Mouse (Mus musculus): ENCODE data around the gene Arl15. TPM values are rescaled to one million over a fixed set of nuclear protein-coding genes. Genes with fewer than 3 reads are reported as not detected.

Arl15 gene
- total and polyA plus RNA-seq, 3 experiments = 4.8 to 40.7 (median 27.2) TPM

DNA sequence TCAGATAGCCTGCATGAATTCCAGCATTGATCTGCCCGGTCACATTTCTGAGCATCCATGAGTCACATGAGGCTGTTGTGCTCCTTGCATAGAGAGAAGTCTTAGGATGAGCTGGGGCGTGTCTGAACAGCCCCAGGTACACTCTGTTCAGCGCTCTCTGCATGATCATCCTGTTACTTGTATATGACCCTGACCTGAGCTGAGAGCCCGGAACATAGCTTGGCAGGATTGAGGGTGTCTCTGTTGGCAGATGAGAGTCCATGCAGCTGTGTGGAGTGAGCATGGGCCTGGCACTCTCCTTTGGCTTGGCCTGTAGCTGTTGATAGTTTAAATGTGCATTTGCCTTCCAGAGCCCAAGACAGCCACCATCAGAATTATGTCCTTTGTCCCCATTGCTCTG is 50.4 kb downstream of the Arl15 start:
- no peak for DNase-seq

DNA sequence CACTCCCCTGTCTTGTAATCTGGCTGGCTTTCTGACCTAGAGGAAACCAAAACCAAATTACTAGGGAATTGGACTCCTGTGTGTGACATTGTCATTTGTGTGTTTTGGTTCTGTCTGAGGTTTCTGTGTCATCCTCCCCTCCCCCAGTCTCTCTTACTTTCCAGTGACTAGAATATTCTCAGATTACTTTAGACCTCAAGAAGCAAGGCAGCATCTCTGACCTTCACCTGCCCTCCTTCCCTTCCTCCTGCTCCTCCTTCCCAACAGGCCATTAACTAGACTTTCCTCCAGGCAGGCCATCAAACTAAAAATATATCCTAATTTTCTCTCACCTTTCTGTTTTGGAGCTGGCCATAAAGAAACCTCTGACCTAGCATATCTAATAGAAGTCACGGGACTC is 50.9 kb downstream of the Arl15 start:
- no peak for DNase-seq

DNA sequence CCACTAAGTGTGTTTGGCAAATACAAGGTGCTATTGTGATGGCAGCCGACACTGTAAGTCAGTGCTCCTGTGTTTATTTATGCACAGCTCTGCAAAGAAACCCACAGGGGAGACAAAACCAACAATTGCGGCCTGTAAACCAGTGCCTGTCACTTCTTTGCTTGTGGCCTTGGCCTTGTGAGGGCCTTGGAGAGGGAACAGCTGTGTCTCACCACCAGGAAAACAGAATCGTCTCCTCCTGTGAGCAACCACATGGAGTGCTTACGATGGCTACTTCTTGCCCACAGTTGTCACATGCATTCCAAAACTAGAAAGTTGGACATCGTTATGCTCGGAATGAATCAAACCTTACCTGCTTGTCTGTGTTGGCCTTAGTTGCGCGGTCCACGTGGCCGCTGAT is 52.1 kb downstream of the Arl15 start:
- DNase-seq = peak; percentile 64

DNA sequence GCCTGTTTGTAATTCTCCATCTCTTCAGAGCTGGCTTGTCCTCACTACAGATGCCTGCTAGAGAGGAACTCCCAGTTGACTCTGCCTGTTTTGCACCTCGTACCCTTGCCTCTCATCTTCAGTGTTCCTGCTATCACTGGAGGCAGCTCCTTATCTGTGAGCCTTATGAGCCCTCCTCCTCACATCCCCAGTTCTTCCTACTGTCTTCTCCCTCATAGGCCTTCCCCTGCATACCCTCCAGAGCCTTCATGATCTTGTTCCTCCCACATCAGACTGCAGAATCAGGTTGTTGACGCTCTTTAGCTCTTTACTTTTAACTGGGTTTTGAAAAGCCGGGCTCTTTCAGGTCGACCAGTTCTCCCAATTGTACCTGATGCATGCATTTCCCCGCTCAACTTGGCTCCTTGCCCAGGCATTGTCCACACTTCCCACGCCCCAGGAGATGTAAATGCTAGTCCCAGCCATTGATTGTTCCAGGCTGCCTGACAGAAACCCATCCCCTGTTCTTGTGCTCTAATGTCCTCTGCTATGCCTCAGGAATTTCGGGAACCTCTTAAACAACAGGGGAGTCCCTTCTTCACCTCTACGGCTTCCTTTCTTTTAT is 56.2 kb downstream of the Arl15 start:
- DNase-seq = no peak

DNA sequence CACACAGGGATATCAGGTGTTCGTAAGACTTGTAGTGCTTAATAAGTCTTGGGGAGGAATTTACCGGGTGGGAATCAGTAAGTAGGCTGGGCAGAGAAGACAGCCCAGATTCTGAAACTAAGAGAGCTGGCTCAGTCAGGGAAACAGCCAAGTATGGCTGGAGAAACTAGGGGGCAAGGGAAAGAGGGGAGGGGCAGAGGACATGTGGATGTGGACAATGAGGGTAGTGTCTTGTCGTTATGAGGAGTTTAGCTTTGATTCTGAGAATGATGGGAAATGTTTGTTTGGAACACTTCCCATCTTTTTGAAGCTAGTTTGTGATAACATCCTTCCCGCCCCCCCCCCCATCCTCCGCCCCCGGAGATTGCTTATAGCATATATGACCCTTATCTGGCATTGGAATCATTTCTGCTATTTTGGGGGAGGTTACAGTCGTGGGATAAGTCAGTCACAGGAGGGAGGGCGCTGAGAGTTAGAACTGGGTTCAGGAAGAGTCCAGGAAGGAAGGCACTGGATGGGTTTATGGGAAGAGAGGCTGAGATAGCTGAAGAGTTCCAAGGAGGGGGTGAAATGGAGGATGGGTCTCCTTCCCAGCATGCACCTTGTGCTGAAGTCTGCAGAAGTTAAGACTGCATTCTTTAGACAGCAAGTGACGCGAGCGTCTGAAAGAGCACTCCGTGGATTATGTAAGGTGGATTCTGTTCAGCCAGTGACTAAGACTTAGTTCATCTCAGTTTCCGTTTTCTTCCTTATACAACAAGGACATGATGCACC is 57.5 kb downstream of the Arl15 start:
- no peak for DNase-seq

DNA sequence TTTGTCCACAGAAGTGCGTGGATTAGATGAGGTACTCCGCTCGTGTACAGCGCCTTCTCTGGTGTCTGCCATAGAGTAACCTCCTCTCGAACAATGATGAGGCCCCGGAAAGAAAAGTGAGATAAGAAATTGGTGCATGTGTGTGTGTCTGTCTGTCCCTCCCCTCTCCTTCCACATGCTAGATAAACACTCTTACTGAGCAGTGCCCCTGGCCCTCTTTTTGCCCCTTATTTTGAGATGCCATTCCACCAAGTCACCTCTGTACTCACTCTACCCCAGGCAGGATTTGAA is 58.0 kb downstream of the Arl15 start:
- no peak for DNase-seq

DNA sequence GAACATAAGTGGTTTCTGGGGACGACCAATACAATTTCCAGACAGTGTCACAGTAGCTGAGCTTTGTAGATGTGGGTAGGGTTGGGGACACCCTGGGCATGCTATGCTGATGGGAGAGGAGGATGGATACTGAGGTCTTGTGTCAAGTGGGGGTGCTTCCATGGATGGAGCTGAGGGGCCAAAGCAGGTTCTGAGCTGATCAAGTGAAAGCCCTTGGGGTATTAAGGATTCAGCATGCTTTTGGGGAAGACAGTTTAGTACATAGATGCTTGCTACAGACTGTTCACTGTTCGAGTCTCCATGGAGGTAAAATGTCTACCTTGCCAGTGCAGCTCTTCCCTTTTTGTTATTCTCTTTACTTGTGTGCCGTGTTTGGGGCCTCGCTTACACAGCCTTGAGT is 59.8 kb downstream of the Arl15 start:
- no peak for DNase-seq

DNA sequence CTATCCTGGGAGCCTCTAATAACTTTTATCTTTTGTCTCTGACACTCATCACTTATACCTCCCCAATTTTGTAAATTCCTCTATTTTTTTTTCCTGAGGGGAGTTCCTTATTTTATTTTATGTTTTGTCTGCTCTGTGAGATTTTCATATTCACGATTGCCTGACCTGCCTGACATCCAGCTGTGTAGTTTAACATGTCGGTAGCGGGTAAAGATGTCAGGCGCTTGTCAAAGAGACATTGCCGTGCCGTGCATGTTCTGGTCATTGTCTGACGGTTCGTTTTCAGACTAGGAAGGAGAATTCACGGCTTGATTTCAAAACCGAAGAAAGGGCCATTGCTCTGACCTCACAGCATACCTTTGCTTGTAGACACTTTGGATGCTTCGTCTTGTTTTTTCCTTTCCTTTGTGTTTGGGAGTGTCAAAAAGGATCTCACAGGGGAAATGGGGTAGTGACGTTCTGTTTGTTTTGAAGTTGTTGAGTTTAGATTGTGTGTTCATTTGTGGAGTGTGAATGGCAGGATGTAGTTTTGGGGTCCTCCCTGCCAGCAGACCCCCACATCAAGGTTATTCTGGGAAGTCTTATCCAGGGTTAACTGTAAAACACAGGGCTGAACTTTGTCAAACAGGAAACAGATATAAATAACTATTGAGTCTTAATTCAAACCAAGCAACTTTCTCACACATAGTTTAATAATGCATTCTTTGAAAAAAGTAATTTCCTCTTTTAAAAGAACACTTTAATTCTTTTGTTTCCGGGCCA is 60.4 kb downstream of the Arl15 start:
- no peak for DNase-seq

DNA sequence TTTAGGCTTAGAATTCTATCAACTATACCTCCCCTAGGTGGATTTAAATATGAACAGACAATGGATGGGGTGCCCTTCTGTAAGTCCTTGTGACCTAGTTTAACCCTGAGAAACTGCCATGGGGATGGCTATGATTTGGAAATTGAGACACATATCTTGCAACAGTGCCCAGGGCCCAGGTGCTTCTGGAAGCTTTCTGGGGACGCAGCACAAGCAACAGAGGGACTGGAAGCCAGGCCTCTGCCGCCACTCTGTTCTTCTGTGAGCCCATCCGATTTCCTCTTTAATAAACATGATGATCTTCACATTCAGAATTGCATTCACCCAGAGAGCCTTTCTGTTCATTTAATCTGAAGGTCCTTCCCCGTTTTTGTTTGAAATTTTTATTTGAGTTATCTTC is 62.6 kb downstream of the Arl15 start:
- no peak for DNase-seq

DNA sequence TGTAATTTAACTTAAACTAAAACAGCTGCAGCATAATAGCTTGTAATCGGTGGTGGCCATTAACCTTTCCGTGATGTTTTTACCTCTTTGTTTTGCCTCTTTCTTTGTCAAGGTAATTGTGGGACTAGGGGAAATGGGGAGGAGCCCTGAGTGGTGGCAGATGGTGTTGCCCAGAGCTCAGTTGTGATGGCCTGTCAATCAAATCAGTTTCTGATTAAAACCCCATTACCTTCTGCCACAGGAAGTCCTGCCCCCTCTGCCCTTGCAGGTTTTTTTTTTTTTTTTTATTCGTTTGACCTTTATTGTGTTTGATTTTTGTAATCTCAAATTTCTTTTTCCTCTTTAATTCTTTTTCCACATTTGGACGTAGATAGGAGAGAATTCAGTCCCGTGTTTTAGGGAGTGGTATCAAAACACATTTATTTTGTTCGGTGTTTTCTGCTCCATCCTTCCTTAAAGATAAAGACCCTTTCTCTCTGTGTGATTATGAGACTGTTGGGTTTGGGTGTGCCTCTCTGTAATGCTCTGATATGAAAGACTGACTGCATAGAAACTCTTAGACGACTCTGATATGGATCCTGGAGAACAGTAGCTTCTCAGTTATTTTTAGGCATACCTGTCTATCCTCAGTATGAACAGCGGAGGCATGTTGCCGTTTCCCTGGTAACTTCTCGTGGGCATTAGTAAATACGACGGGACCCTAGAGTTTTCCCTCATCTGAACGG is 64.5 kb downstream of the Arl15 start:
- DNase-seq = no peak

DNA sequence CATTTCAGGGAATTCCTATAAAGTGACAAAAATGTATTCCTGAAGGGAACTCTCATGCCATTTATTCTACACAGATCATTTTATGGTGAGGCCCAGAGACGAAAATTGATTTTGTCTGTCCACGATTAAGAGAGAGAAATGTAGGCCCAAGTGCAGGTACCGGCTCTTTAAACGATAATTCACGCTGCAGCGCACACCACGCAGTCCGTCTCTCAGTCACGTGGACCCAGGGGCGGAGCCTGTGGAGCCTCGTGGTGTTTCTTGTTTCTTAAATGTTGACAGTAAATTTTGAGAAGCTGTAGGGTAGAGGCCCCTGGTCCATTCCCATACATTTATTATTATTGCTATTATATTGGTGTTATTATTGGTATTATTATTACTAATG is 65.1 kb downstream of the Arl15 start:
- DNase-seq = no peak

DNA sequence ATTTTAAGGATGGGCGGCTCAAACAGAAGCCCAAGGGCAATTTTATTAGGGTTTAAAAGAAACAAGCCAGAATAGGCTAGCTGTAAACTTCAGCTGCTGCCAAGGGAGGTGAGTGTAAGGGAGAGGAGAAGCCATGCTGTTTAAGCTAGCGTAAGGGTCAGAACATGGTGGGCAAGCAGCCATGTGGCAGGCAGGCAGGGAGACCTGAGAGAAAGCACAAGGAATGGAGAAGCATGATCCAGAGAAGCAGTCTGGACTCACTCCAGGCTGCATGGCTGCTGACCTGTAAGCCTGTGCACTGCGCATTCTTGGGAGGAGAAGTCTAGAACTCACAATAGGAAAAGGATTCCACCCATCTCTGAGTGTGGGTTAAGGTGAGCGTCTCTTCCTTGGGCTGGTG is 66.5 kb downstream of the Arl15 start:
- DNase-seq = no peak

DNA sequence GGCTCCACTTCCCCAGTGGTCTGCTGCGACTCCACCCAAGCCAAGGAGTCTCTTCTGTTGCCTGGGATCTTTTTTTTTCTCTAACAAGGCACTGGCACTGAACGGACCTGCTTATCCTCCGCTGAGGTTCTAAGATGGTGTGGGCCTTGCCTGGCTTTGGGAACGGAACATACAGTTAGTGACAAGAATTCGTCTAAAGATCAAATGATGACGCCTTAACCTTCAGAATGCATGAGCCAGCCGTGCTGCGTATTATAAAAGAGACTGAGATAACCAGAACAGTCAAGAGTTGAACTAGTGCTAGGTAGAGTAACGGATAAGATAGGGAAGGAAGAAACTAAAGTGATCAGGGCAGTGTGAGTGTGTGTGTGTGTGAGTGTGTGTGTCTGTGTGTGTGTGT is 66.9 kb downstream of the Arl15 start:
- DNase-seq = no peak

DNA sequence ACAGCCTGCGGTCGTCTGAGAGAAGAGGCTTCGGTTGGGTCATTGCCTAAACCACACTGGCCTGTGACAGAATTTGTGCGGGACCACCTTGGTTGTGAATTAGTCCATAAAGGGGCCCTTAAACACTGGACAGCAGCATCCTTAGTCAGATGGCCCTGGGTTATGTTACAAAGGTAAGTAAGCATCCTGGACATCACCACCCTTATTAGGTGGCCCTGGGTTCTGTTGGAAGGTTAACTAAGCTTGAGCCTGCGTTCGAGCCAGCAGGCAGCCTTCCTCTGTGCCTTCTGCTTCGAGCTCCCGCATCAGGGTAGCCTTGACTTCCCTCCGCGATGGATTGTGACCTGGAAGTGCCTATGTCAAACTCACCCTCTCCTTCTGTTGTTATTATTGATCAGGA is 68.6 kb downstream of the Arl15 start:
- DNase-seq = no peak

DNA sequence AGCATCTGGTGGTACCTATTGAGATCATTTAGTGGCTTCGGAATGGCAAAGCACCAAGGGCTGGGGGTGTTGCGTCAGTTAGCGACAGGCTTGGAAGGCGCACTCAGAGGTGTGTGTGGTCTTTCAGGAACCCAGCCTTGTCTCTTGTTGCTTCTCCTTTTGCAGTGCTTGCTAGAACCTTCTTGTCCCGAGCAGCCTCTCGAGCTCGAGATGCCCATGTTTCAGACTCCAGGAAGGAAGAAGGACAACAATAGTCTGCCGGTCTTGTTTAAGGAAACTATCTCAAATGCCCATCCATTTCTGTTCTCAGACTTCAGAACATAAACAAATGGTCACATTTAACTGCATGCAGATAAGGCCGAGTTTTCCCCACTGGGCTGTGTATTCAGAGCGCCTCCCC is 69.4 kb downstream of the Arl15 start:
- DNase-seq = no peak

DNA sequence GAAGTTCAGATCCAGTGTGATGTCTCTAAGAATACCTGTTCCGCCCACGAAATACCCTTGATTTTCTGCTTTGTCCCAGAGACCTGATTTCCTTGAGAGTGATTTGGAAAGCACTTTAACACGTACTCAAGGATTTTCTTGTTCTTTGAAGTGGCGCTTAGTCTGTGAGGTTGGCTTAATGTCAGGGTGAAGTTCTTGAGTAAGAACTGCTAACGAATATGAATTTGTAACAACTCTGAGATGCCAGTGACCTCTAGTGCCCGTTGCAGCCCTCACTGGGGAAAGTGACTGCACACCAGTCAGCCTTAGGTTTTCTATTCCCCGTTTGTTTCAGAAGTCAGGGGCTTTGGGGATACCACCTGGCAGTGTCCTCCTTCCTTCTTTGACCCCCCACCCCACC is 70.0 kb downstream of the Arl15 start:
- DNase-seq = peak; percentile 71

DNA sequence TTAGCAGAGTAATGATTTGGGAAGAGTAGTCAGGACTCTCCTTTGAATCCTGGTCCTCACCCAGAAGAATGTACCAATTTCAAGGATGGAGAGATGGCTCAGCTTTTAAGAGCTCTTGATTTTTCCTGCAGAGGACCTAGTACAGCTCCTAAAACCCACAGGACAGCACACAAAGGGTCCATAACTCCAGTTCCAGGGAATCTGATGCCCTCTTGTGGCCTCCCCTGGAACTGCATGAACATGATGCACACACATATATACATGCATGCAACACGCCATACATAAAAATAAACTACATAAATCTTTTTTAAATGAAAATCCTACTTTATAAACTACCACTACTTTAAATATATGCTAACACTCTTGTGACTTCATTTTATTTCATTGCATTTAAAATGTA is 70.6 kb downstream of the Arl15 start:
- peak; percentile 52 for DNase-seq

DNA sequence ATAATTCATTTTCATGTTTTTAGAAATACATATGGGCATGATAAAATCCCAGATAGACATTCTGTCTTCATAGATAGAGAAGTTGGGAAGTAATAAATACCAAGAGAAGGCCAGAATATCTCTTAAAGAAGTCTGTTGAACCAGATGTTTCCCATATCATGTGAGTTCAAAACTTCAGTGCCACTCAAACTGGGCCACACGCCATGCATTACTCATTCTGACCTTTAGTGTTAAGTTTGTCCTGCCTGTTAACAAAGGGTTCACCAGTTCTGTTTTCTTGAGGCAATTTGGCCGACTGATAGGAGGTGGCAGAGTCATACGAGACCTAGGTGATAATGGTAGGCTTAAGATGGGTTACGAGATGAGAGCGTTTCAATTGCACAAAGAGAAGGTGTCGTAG is 71.1 kb downstream of the Arl15 start:
- DNase-seq = no peak

DNA sequence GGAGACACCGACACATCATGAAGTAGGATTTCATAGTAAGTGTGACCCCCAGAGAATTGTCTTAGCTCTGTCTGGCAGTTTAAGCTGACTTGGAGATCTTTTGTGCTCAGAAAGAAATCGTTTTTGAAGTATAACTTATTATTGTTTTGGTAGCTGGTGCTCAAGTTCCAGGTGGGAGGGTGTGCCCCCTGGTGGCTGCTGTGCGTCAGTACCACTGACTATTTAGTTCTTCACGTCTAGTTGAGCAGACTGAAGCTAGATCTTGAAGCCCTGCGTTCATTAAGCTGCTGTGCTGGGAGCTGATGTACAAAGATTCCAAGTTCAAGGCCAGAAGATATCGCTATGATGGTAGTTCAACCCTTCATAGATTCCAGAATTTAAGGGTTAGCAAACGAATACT is 71.5 kb downstream of the Arl15 start:
- peak; percentile 68 for DNase-seq

DNA sequence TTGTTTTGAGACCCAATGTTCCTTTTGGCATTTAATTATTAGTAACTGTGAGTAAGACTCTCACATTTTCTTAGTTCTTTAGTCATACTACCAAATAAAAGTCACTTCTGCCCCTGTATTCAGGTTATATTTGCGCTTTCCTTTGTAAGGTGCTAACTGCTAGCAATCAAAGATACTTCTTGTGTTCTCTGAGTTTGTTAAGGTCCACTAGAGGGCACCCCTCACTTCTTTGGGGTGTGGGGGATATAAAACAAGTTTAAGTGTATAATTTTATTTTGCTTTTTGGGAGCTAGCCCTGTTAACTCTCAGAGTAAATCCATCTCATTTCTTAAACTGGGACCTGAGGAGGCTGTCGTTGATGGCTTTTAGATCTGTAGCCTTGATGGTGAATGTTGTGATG is 73.4 kb downstream of the Arl15 start:
- no peak for DNase-seq

DNA sequence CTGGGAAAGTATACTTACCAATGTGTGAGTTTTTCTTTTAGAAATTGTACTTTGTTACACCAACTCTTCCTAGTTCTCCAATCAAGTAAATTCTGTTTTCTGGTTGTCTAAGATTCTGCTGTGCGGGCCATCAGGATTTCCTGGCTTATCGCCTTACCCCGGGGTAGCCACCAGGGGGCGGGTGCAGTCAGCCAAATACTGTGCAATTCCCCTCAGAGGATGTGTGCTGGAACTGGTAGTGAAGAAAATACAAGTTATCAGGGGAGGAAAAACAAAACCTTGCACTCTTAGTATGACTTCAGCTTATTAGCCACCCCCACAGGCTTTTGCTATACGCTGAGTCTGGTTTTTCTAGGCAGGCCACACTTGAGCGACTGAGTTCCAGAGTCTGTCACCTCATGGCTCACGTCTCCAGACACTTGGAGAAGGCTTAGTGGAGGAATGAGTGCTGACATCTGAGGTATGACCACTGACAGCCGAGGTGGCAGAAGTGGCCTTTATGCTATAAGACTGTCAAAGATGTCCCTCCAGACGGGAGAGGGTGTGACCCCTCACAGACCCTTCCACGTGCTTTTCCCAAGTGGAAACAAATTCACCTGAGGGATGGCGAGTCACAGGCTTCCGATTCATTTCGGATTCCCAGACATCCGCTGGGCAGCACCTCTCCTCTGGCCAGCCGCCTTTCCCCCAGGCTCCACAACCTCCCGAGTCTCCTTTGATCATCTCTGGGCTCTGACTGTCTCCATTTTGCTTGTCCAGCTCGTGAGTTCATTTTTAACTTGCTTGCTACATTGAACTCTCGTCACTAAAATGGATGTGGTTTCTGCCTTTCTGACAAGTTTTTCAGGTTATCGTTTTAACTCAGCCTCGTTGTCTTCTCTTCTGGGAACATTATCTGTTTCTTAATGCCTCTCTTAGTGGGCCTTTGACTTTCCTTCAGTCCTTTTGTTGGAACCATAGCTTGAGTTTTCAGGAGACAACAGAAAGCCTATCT is 75.2 kb downstream of the Arl15 start:
- DNase-seq = peak; percentile 57

DNA sequence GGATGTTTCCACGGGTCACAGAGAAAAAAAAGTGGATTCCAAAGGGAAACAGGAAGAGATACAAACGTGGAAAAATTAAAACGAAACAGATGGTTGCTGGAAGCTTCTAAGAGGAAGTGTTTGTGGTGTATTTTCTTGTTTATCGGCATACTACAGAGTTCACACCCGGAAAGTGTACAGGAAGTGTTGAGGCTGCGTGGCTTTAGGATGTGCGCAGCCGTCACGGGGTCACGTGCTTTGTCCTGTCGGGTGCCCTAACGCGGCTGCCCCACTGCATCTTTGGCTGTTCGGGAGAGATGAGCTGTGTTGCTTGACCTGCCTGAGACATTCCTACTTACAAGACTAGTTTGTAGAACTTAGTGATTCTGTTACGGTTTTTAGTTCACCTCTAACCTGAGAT is 76.1 kb downstream of the Arl15 start:
- DNase-seq = no peak

Measured in adrenal gland, adult 2 months (tissue).